Mouse (Mus musculus): ENCODE measurements around the gene Enpp7. TPM values are rescaled to one million over a fixed set of nuclear protein-coding genes. Genes with fewer than 3 reads are reported as not detected.

The Enpp7 gene
- not detected for polyA plus RNA-seq (2017; shearing (Covaris generic))

GRCm38 (mm10) chr11:118987999-118988398 is at the start of gene Enpp7:
Gene Enpp7 (plus strand): TSS chr11:118988188.

GRCm38 (mm10) chr11:119022895-119023615 is 35.1 kb downstream of the Enpp7 start, which contains the start of gene Cbx2:
Gene Cbx2 (plus strand): TSS chr11:119022962.

GRCm38 (mm10) chr11:119040600-119041324 is 52.8 kb downstream of the Enpp7 start, which contains the start of gene Cbx8:
Gene Cbx8 (minus strand): TSS chr11:119040969.

Other genes starting within 250 kb of the Enpp7 start
- not detected for gene Rbfox3, start 76.6 kb upstream of the Enpp7 start, polyA plus RNA-seq (2017; shearing (Covaris generic))
- 6.2 TPM for gene Cbx2, start 34.8 kb downstream of the Enpp7 start, polyA plus RNA-seq (2017; shearing (Covaris generic))
- gene Cbx8, start 52.8 kb downstream of the Enpp7 start, polyA plus RNA-seq (2017; shearing (Covaris generic)): 15.4 TPM
- gene Cbx4, start 98.0 kb downstream of the Enpp7 start, polyA plus RNA-seq (2017; shearing (Covaris generic)): 5.6 TPM
- gene Tbc1d16, start 240.3 kb downstream of the Enpp7 start, polyA plus RNA-seq (2017; shearing (Covaris generic)): 0.60 TPM
- 3.6 TPM for gene Ccdc40, start 240.4 kb downstream of the Enpp7 start, polyA plus RNA-seq (2017; shearing (Covaris generic))